Mouse (Mus musculus): ENCODE measurements around the gene Kank1. TPM values are rescaled to one million over a fixed set of nuclear protein-coding genes. Genes with fewer than 3 reads are reported as not detected.

The Kank1 gene
- polyA plus RNA-seq, 1 experiment from 2014 or later, result 23.0 TPM

DNA sequence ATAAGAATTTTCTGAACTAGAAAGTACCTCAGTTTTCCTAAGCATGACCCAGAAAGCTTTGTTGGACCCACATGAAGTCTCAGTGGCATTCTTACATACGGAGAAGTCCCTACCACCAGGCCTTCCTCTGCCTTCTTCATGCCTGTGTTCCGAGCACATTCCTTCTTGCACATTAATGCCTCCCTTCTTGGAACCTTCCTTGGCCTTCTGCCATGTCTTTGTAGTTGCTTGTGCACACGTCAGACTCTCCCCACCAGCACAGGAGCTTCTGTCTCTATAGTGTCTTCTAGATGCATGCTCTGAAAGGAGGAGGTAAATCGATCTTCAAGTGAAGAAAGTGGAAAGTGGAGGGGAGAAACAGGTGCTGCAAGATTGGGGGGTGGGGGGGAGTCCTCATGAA is 58.4 kb downstream of the Kank1 start:
- no peak overlapping the region for H3K4me3 ChIP-seq (ENCODE audit: low read length)
- 65% methylated on average over 4 of the region's 4 CpGs for WGBS
- H3K27ac ChIP-seq (ENCODE audit: low read depth, low read length), result no peak overlapping the region
- no peak for ATAC-seq (ENCODE audit: low FRiP score, low TSS enrichment)
- H3K9me3 ChIP-seq (ENCODE audit: control insufficient read depth, low read length), result no peaks in the 10 kb centered on the region
- H3K27me3 ChIP-seq (ENCODE audit: control insufficient read depth, insufficient read depth, low read length), result no peaks in the 10 kb centered on the region
- H3K36me3 ChIP-seq (ENCODE audit: control insufficient read depth, insufficient read depth, low read length), result no peaks in the 10 kb centered on the region
- H3K4me2 ChIP-seq (replicated peaks; ENCODE audit: low read depth, low read length), result no peak overlapping the region
- no peak overlapping the region for H3K9ac ChIP-seq (ENCODE audit: low read depth, low read length)
- H3K4me1 ChIP-seq (ENCODE audit: control insufficient read depth, insufficient read depth, low read length), result no peaks in the 10 kb centered on the region

DNA sequence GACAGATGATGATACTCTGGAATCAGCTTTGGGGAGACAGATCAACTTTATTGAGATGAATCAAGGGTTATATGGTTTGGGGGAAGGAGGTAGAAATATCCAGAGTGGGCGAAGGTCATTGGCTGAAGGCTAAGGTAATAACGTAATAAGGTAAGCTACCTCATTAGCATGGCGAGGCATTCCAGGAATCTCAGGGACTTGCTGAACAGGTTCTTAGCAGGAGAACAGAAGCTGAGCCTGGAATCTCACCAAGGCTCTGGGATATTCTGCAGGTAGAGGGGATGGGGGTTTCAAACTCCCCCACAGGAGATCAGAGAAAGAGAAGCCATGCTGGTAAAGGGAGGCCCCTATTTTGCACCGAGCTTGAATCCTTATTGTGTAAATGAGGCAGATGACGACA is 60.5 kb downstream of the Kank1 start:
- no peaks in the 10 kb centered on the region for H3K4me1 ChIP-seq (ENCODE audit: control insufficient read depth, insufficient read depth, low read length)
- ATAC-seq (ENCODE audit: low FRiP score, low TSS enrichment), result no peak
- H3K27ac ChIP-seq (ENCODE audit: low read depth, low read length), result no peak overlapping the region
- H3K9ac ChIP-seq (ENCODE audit: low read depth, low read length), result no peak overlapping the region
- no peak overlapping the region for H3K4me3 ChIP-seq (ENCODE audit: low read length)
- H3K4me2 ChIP-seq (replicated peaks; ENCODE audit: low read depth, low read length), result no peak overlapping the region
- no peaks in the 10 kb centered on the region for H3K9me3 ChIP-seq (ENCODE audit: control insufficient read depth, low read length)
- H3K27me3 ChIP-seq (ENCODE audit: control insufficient read depth, insufficient read depth, low read length), result no peaks in the 10 kb centered on the region
- WGBS, result 59% methylated on average over 5 of the region's 5 CpGs
- no peaks in the 10 kb centered on the region for H3K36me3 ChIP-seq (ENCODE audit: control insufficient read depth, insufficient read depth, low read length)

DNA sequence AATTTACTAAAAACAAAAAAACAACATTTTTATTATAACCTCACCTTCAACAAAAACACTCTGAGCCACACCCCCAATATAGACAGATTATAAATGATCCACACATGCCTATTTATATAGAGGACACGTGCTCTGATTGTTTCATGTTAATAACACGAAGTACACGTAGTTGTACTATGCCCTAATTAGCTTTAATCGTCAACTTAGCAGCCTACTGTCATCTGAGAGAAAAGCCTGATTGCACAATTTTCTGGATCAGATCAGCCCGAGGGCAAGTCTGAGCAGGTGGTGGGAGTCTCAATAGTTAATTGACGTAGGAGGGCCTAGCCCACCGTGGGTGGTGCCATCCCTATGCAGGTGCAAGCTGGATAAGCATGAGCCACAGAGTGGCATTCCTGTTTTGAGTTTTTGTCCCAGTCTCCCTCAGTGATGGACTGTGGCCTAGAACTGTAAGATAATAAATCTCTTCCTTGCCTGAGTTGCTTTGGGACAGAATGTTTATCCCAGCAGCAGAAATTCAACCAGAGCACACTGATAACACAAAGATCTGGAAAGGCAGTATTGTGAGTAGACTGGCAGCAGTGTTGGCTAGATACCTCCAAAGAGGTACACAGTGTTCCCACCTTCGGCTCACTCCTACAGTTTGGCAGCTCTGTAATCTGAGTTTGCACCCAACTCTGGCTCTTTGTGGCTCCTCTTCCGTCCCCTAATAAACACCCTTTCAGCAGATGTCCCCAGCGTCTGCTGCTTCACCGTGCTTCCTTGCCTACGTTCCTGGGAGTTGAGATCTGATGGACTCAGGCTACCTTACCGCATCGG is 63.3 kb downstream of the Kank1 start:
- no peaks in the 10 kb centered on the region for H3K27me3 ChIP-seq (ENCODE audit: control insufficient read depth, insufficient read depth, low read length)
- H3K4me3 ChIP-seq (ENCODE audit: low read length), result no peak overlapping the region
- H3K4me1 ChIP-seq (ENCODE audit: control insufficient read depth, insufficient read depth, low read length), result no peaks in the 10 kb centered on the region; the same call in 1 of the 2 replicates
- ATAC-seq (ENCODE audit: low FRiP score, low TSS enrichment), result no peak
- no peaks in the 10 kb centered on the region for H3K9me3 ChIP-seq (ENCODE audit: control insufficient read depth, low read length)
- H3K4me2 ChIP-seq (replicated peaks; ENCODE audit: low read depth, low read length), result no peak overlapping the region
- H3K9ac ChIP-seq (ENCODE audit: low read depth, low read length), result no peak overlapping the region
- H3K36me3 ChIP-seq (ENCODE audit: control insufficient read depth, insufficient read depth, low read length), result no peaks in the 10 kb centered on the region
- WGBS, result 76% methylated on average over 14 of the region's 14 CpGs
- H3K27ac ChIP-seq (ENCODE audit: low read depth, low read length), result no peak overlapping the region

DNA sequence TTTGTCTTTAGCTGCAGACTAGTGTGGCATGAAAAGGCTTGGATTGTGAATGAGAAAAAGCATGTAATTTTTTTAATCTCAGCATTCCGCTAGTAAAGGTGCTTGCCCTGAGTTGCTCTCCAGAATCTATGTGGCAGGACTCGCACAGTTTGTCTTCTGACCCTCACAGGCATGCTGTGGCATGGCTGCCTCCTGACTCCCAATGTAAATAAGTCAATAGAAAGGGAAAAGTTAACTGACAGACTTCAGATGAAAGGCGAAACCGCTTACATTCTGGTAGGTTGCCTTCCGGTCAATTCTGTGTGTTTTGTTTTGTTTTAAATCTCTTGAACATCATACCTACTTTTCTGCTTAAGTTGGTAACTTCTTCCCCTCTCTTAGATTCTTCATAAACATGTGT is 64.4 kb downstream of the Kank1 start:
- Histone ChIP-seq H3K9me3 (ENCODE audit: control insufficient read depth, low read length) (no peaks in the 10 kb centered on the region), H3K9ac (ENCODE audit: low read depth, low read length) (no peak overlapping the region), H3K27ac (ENCODE audit: low read depth, low read length) (no peak overlapping the region), H3K27me3 (ENCODE audit: control insufficient read depth, insufficient read depth, low read length) (no peaks in the 10 kb centered on the region), H3K4me3 (ENCODE audit: low read length) (no peak overlapping the region), H3K36me3 (ENCODE audit: control insufficient read depth, insufficient read depth, low read length) (no peaks in the 10 kb centered on the region), H3K4me1 (ENCODE audit: control insufficient read depth, insufficient read depth, low read length) (no peaks in the 10 kb centered on the region; the same call in 1 of the 2 replicates), H3K4me2 (replicated peaks; ENCODE audit: low read depth, low read length) (no peak overlapping the region)
- WGBS, result 80% methylated on average over 5 of the region's 5 CpGs
- no peak for ATAC-seq (ENCODE audit: low FRiP score, low TSS enrichment)

DNA sequence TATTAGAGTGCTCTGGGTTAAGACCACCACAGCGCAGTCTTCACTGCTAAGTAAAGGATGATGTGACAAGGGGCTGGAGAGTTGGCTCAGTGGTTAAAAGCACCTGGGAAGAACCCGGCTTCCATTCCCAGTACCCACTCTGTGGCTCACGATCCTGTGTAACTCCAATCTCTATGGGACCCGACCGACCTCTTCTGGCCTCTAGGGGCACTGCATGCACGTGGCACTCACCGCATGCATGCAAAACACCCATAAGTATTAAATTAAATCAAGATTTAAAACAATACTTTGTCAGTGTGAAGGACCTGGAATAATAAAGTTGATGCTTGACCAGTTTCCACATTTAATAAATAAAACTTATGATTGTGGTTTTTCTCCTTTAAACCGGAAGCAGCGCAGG is 69.5 kb downstream of the Kank1 start:
- no peak overlapping the region for H3K27ac ChIP-seq (ENCODE audit: low read depth, low read length)
- H3K4me2 ChIP-seq (replicated peaks; ENCODE audit: low read depth, low read length), result no peak overlapping the region
- no peaks in the 10 kb centered on the region for H3K9me3 ChIP-seq (ENCODE audit: control insufficient read depth, low read length)
- H3K4me1 ChIP-seq (ENCODE audit: control insufficient read depth, insufficient read depth, low read length), result peaks cover 5% of the 10 kb centered on the region
- no peak for ATAC-seq (ENCODE audit: low FRiP score, low TSS enrichment)
- H3K36me3 ChIP-seq (ENCODE audit: control insufficient read depth, insufficient read depth, low read length), result no peaks in the 10 kb centered on the region
- H3K27me3 ChIP-seq (ENCODE audit: control insufficient read depth, insufficient read depth, low read length), result no peaks in the 10 kb centered on the region
- no peak overlapping the region for H3K9ac ChIP-seq (ENCODE audit: low read depth, low read length)
- 70% methylated on average over 9 of the region's 9 CpGs for WGBS
- no peak overlapping the region for H3K4me3 ChIP-seq (ENCODE audit: low read length)

DNA sequence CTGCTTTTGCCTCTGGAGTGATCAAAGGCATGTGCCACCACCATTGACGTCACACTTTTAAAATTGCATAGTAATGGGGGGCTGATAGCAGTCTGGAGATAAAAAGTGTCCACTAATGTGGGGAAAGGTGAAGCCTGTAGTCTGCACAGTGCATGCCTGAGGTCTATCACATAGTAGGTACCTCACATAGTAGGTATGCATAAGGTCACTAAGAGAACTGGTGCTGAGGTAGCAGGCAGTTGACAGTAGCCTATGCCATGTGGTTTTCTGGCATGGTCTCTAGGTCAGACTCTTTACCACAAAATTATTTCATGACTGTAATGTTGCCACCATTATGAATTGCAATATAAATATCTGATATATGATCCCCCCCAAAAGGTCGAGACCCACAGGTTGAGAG is 71.4 kb downstream of the Kank1 start:
- WGBS, result 53% methylated on average over 2 of the region's 2 CpGs
- Histone ChIP-seq H3K4me1 (ENCODE audit: control insufficient read depth, insufficient read depth, low read length) (peaks cover 10% of the 10 kb centered on the region), H3K9me3 (ENCODE audit: control insufficient read depth, low read length) (no peaks in the 10 kb centered on the region), H3K4me3 (ENCODE audit: low read length) (no peak overlapping the region), H3K27ac (ENCODE audit: low read depth, low read length) (no peak overlapping the region), H3K4me2 (replicated peaks; ENCODE audit: low read depth, low read length) (no peak overlapping the region), H3K9ac (ENCODE audit: low read depth, low read length) (no peak overlapping the region), H3K27me3 (ENCODE audit: control insufficient read depth, insufficient read depth, low read length) (no peaks in the 10 kb centered on the region), H3K36me3 (ENCODE audit: control insufficient read depth, insufficient read depth, low read length) (no peaks in the 10 kb centered on the region)
- 0 out of 2 replicates have a peak, but pooled peaks have one; percentile 24 for ATAC-seq (ENCODE audit: low FRiP score, low TSS enrichment)

DNA sequence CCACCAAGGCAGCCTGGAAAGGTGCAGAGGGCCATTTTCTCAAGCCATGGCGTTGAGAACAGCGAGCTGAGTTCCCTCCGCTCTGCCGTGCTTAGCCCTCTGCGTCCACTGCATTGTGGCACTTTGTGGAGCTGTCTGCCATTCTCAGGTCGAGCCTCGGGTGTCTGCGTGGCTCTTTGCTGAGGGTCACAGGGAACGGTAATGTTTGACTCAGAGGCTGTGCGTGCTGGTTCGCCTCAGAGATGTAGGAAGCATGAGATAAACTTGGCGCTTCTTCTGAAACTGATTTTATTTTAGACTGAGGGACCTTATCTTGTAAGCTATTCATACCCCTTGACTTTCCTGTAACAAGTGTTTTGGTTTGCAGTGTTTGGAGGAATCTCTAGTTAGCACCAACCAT is 72.0 kb downstream of the Kank1 start:
- Histone ChIP-seq H3K4me1 (ENCODE audit: control insufficient read depth, insufficient read depth, low read length) (peaks cover 10% of the 10 kb centered on the region), H3K4me3 (ENCODE audit: low read length) (no peak overlapping the region), H3K27me3 (ENCODE audit: control insufficient read depth, insufficient read depth, low read length) (no peaks in the 10 kb centered on the region), H3K4me2 (replicated peaks; ENCODE audit: low read depth, low read length) (no peak overlapping the region), H3K27ac (ENCODE audit: low read depth, low read length) (no peak overlapping the region), H3K9me3 (ENCODE audit: control insufficient read depth, low read length) (no peaks in the 10 kb centered on the region), H3K36me3 (ENCODE audit: control insufficient read depth, insufficient read depth, low read length) (no peaks in the 10 kb centered on the region), H3K9ac (ENCODE audit: low read depth, low read length) (no peak overlapping the region)
- WGBS, result 39% methylated on average over 12 of the region's 12 CpGs
- no peak for ATAC-seq (ENCODE audit: low FRiP score, low TSS enrichment)

DNA sequence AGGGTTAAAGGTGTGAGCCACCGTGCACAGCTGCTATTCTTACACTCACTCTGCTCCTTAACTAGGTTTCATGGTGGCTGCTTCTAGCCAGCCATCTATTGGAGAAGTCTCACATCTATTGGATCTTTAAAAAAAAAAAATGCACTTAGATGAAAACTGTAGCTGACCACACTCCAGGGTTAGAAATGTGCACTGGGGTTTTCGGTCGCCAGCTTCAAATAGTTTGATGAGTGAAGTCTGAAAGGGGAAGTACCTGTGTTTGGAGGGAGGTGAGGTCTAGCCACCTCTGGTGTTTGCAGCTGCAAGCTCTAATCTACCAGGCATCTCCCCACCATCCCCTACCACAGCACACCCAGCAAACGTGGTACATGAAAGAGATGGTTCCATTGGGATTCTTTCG is 74.2 kb downstream of the Kank1 start:
- WGBS, result 82% methylated on average over 5 of the region's 5 CpGs

DNA sequence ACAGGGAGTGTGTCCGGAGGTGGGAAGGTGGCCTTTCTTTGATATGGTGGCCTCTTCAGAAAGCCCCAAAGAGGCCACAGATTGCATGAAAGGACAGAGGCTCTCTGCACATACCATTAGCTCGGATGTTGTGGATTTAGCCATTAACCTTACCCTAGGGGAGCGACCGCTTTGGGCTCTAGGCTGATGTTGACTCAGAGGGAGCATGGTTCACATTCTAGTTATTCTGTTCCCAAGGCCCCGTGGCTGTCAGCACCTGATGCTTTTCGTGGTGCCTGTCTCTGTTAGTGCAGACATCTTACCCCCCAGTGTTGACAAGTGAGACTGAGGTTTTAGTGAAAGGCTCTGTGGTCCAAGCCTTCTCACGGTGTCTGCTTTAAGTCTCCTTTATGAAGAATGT is 74.9 kb downstream of the Kank1 start:
- H3K27ac ChIP-seq (ENCODE audit: low read depth, low read length), result no peak overlapping the region
- no peak overlapping the region for H3K9ac ChIP-seq (ENCODE audit: low read depth, low read length)
- H3K36me3 ChIP-seq (ENCODE audit: control insufficient read depth, insufficient read depth, low read length), result no peaks in the 10 kb centered on the region
- peak; percentile 44; the same call in 1 of the 2 replicates for ATAC-seq (ENCODE audit: low FRiP score, low TSS enrichment)
- no peak overlapping the region for H3K4me2 ChIP-seq (replicated peaks; ENCODE audit: low read depth, low read length)
- 32% methylated on average over 7 of the region's 7 CpGs for WGBS
- H3K4me1 ChIP-seq (ENCODE audit: control insufficient read depth, insufficient read depth, low read length), result peaks cover 15% of the 10 kb centered on the region
- H3K4me3 ChIP-seq (ENCODE audit: low read length), result no peak overlapping the region
- H3K9me3 ChIP-seq (ENCODE audit: control insufficient read depth, low read length), result no peaks in the 10 kb centered on the region
- no peaks in the 10 kb centered on the region for H3K27me3 ChIP-seq (ENCODE audit: control insufficient read depth, insufficient read depth, low read length)

More for the DNA sequence above, 74.2 kb downstream of the Kank1 start:
- no peak overlapping the region for H3K9ac ChIP-seq (ENCODE audit: low read depth, low read length)
- H3K4me3 ChIP-seq (ENCODE audit: low read length), result no peak overlapping the region
- no peak overlapping the region for H3K4me2 ChIP-seq (replicated peaks; ENCODE audit: low read depth, low read length)
- H3K27ac ChIP-seq (ENCODE audit: low read depth, low read length), result no peak overlapping the region
- H3K4me1 ChIP-seq (ENCODE audit: control insufficient read depth, insufficient read depth, low read length), result peaks cover 15% of the 10 kb centered on the region
- H3K36me3 ChIP-seq (ENCODE audit: control insufficient read depth, insufficient read depth, low read length), result no peaks in the 10 kb centered on the region
- no peak for ATAC-seq (ENCODE audit: low FRiP score, low TSS enrichment)
- H3K27me3 ChIP-seq (ENCODE audit: control insufficient read depth, insufficient read depth, low read length), result no peaks in the 10 kb centered on the region
- no peaks in the 10 kb centered on the region for H3K9me3 ChIP-seq (ENCODE audit: control insufficient read depth, low read length)
